Mouse (Mus musculus): ENCODE measurements around the gene Gm49388.
A peak's percentile ranks its signal among the peaks of the same experiment; 100 is the strongest.

Gene Gm49388

GRCm38 (mm10) chr7:127785308-127785707 is at the start of gene Gm49388:
Gm49388 (plus strand) TSS chr7:127785608.
- DNase-seq: no peak

- peak; percentile 90 for DNase-seq
Observed at GRCm38 (mm10) chr7:127744366-127745045, 40.9 kb upstream of the Gm49388 start, which contains the start of gene Fbxl19. Fbxl19 (plus strand) TSS chr7:127744543.

GRCm38 (mm10) chr7:127745251-127745651 is 40.2 kb upstream of the Gm49388 start:
- DNase-seq: peak; percentile 97

GRCm38 (mm10) chr7:127745652-127746493 is 39.5 kb upstream of the Gm49388 start:
- DNase-seq: peak; percentile 97

- peak; percentile 80 for DNase-seq
Observed at GRCm38 (mm10) chr7:127746494-127747491, 38.6 kb upstream of the Gm49388 start.

GRCm38 (mm10) chr7:127747559-127748234 is 37.7 kb upstream of the Gm49388 start:
- no peak for DNase-seq

- no peak for DNase-seq
Observed at GRCm38 (mm10) chr7:127748235-127748560, 37.2 kb upstream of the Gm49388 start.

GRCm38 (mm10) chr7:127750131-127751127 is 35.0 kb upstream of the Gm49388 start:
- no peak for DNase-seq

- DNase-seq: no peak
Observed at GRCm38 (mm10) chr7:127751619-127752018, 33.8 kb upstream of the Gm49388 start.

- DNase-seq: no peak
Observed at GRCm38 (mm10) chr7:127752069-127752468, 33.3 kb upstream of the Gm49388 start.

GRCm38 (mm10) chr7:127753158-127753557 is 32.2 kb upstream of the Gm49388 start:
- no peak for DNase-seq

- DNase-seq: no peak
Observed at GRCm38 (mm10) chr7:127753741-127754140, 31.7 kb upstream of the Gm49388 start.

GRCm38 (mm10) chr7:127759716-127760115 is 25.7 kb upstream of the Gm49388 start:
- DNase-seq: no peak

GRCm38 (mm10) chr7:127760478-127760877 is 24.9 kb upstream of the Gm49388 start:
- DNase-seq: no peak

GRCm38 (mm10) chr7:127761026-127761425 is 24.4 kb upstream of the Gm49388 start:
- DNase-seq: peak; percentile 73

- DNase-seq: no peak
Observed at GRCm38 (mm10) chr7:127763642-127764041, 21.8 kb upstream of the Gm49388 start.

- no peak for DNase-seq
Observed at GRCm38 (mm10) chr7:127765756-127766155, 19.7 kb upstream of the Gm49388 start.

- no peak for DNase-seq
Observed at GRCm38 (mm10) chr7:127766851-127767609, 18.4 kb upstream of the Gm49388 start.

GRCm38 (mm10) chr7:127767671-127768345 is 17.6 kb upstream of the Gm49388 start:
- DNase-seq: no peak
